10 mouse cellular contexts compared by ENCODE assay signal in the genomic region with DNA sequence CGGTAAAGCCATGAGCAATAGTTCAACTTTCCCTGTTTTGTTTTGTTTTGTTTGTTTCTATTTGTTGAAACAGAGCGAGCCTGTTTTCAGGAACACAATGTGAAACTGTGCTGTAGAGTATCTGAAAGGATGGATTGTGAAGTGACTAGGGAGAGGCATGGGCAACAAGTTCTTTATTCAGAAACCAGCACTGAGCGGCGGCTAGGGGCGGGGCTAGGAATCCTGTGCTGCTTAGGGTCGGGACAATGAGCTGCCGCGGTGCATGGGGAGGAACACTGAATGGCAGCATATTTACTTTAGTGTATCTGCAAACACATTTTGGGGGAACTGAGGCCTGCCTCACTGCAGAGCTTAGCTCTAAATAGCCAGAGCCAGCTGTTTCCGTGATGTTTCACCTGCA. TPM values are rescaled to one million over a fixed set of nuclear protein-coding genes. Genes with fewer than 3 reads are reported as not detected.
DNase-seq lines count a peak whose midpoint lies in the region; ATAC-seq and TF ChIP-seq lines count a peak whose summit lies in the region.
"Had no signal": no experiment of that assay in that cellular context is flagged by ENCODE, and none has a peak within 500 bp of the region (broad histone marks: within the 10 kb centered on the region; RNA-seq: fewer than 3 reads in every experiment).

No protein-coding gene starts in this region.

- intact Hi-C loops in left cerebral cortex, postnatal 10 days (cut with DNase I), result no loop called here

- no peak overlapping the region for H3K4me3 ChIP-seq in lung, embryonic 14.5 days (ENCODE audit: low read depth, low read length)
- peak overlapping the region; percentile 15; the same call in 1 of the 2 replicates for H3K4me3 ChIP-seq in embryonic facial prominence, embryonic 14.5 days (ENCODE audit: low read depth, low read length)
- no peak overlapping the region for H3K4me3 ChIP-seq in limb, embryonic 13.5 days
- no peak overlapping the region for H3K4me3 ChIP-seq in stomach, embryonic 15.5 days (replicated peaks)

- no peaks in the 10 kb centered on the region for H3K4me1 ChIP-seq in lung, embryonic 14.5 days (ENCODE audit: insufficient read depth)
- no peaks in the 10 kb centered on the region for H3K4me1 ChIP-seq in embryonic facial prominence, embryonic 14.5 days (ENCODE audit: control insufficient read depth, insufficient read depth, low read length)
- H3K4me1 ChIP-seq in limb, embryonic 13.5 days, result no peaks in the 10 kb centered on the region
- no peaks in the 10 kb centered on the region for H3K4me1 ChIP-seq in stomach, embryonic 15.5 days

- WGBS in lung, embryonic 14.5 days, result 25% methylated on average over 9 of the region's 9 CpGs
- 18% methylated on average over 9 of the region's 9 CpGs for WGBS in embryonic facial prominence, embryonic 14.5 days
- WGBS in limb, embryonic 13.5 days, result 38% methylated on average over 9 of the region's 9 CpGs
- 27% methylated on average over 9 of the region's 9 CpGs for WGBS in stomach, embryonic 15.5 days

- no peak for ATAC-seq in lung, embryonic 14.5 days (ENCODE audit: insufficient read depth)
- peak; percentile 79 for ATAC-seq in embryonic facial prominence, embryonic 14.5 days (ENCODE audit: low read depth)
- ATAC-seq in limb, embryonic 13.5 days (ENCODE audit: low FRiP score, low read depth), result no peak
- ATAC-seq in stomach, embryonic 15.5 days (ENCODE audit: insufficient read depth, low FRiP score, low read depth), result peak; percentile 18; the same call in 1 of the 2 replicates
- ATAC-seq: Patski had no signal

- H3K9ac ChIP-seq in lung, embryonic 14.5 days, result no peak overlapping the region
- no peak overlapping the region for H3K9ac ChIP-seq in embryonic facial prominence, embryonic 14.5 days (ENCODE audit: low read depth, low read length)
- H3K9ac ChIP-seq in limb, embryonic 13.5 days, result no peak overlapping the region
- H3K9ac ChIP-seq in stomach, embryonic 15.5 days, result no peak overlapping the region

- H3K27ac ChIP-seq in lung, embryonic 14.5 days (ENCODE audit: low read depth), result no peak overlapping the region
- H3K27ac ChIP-seq in embryonic facial prominence, embryonic 14.5 days (replicated peaks; ENCODE audit: low read depth, low read length), result no peak overlapping the region
- no peak overlapping the region for H3K27ac ChIP-seq in limb, embryonic 13.5 days
- no peak overlapping the region for H3K27ac ChIP-seq in stomach, embryonic 15.5 days

- peak; percentile 13 for DNase-seq in lung, embryonic 14.5 days
- DNase-seq in lung, postnatal 36 days, result no peak
- DNase-seq in embryonic facial prominence, embryonic 14.5 days (ENCODE audit: low spot score), result peak; percentile 42
- DNase-seq in left cerebral cortex, postnatal 10 days (ENCODE audit: extremely low spot score in 1 of 2, low spot score in 2 of 2), result no peak
- DNase-seq in right cerebral cortex, postnatal 36 days (ENCODE audit: low spot score in 2 of 2), result no peak
- DNase-seq in ovary, adult 18-20 months (ENCODE audit: low spot score), result no peak
- DNase-seq: left cerebral cortex, postnatal 4 days had no signal

- TF ChIP-seq CTCF in lung, embryonic 14.5 days (IDR thresholded peaks at IDR 0.05; ENCODE audit: low read depth), result no peak

- no peak overlapping the region for H3K4me2 ChIP-seq in lung, embryonic 14.5 days
- H3K4me2 ChIP-seq in embryonic facial prominence, embryonic 14.5 days (ENCODE audit: low read depth, low read length), result peak overlapping the region; percentile 38
- peak overlapping the region; percentile 14 for H3K4me2 ChIP-seq in limb, embryonic 13.5 days (replicated peaks)
- no peak overlapping the region; the same call in 1 of the 2 replicates for H3K4me2 ChIP-seq in stomach, embryonic 15.5 days

- H3K9me3 ChIP-seq in lung, embryonic 14.5 days (ENCODE audit: low read depth, low read length), result no peaks in the 10 kb centered on the region
- H3K9me3 ChIP-seq in embryonic facial prominence, embryonic 14.5 days (ENCODE audit: control insufficient read depth, low read length), result no peaks in the 10 kb centered on the region
- no peaks in the 10 kb centered on the region for H3K9me3 ChIP-seq in limb, embryonic 13.5 days
- H3K9me3 ChIP-seq in stomach, embryonic 15.5 days, result no peaks in the 10 kb centered on the region

- no peaks in the 10 kb centered on the region for H3K27me3 ChIP-seq in lung, embryonic 14.5 days (ENCODE audit: insufficient read depth, low read length)
- H3K27me3 ChIP-seq in embryonic facial prominence, embryonic 14.5 days (replicated peaks; ENCODE audit: control insufficient read depth, insufficient read depth, low read length), result no peaks in the 10 kb centered on the region
- H3K27me3 ChIP-seq in limb, embryonic 13.5 days, result no peaks in the 10 kb centered on the region
- H3K27me3 ChIP-seq in stomach, embryonic 15.5 days (replicated peaks), result no peaks in the 10 kb centered on the region

- no peaks in the 10 kb centered on the region for H3K36me3 ChIP-seq in lung, embryonic 14.5 days (ENCODE audit: insufficient read depth)
- no peaks in the 10 kb centered on the region for H3K36me3 ChIP-seq in embryonic facial prominence, embryonic 14.5 days (ENCODE audit: control insufficient read depth, insufficient read depth, low read length)
- H3K36me3 ChIP-seq in limb, embryonic 13.5 days, result no peaks in the 10 kb centered on the region
- H3K36me3 ChIP-seq in stomach, embryonic 15.5 days, result no peaks in the 10 kb centered on the region

RNA-seq across cellular contexts. Expression of a gene that starts 53.0 kb away (rescaled TPM):
- 0.16 and 0.42 TPM in 2 replicates for polyA plus RNA-seq in lung, embryonic 14.5 days (2014; fragmentation: Nextera tagmentation; extraction: Ambion mirVana)
- 1.3 and 1.6 TPM in 2 replicates for polyA plus RNA-seq in embryonic facial prominence, embryonic 14.5 days (2014; fragmentation: Nextera tagmentation; extraction: Ambion mirVana)
- polyA plus RNA-seq in limb, embryonic 13.5 days (2015; fragmentation: Nextera tagmentation; extraction: Ambion mirVana), result 0.24 and 0.39 TPM in 2 replicates
- 0.57 and 0.63 TPM in 2 replicates for polyA plus RNA-seq in stomach, embryonic 15.5 days (2015; fragmentation: Nextera tagmentation; extraction: Ambion mirVana)
- 100 to 1,000 TPM; 131 to 134 TPM for total RNA-seq in left cerebral cortex, postnatal 10 days (2021)
- polyA plus RNA-seq: Patski had no signal

Comparison
In these comparisons a context has a peak if more than half of its experiments do, and no peak if none do; other contexts are left out.
1. DNase-seq: peak in lung, embryonic 14.5 days (single experiment) and embryonic facial prominence, embryonic 14.5 days (single experiment); none in lung, postnatal 36 days (single experiment), left cerebral cortex, postnatal 10 days (0 of 2), right cerebral cortex, postnatal 36 days (0 of 2) and ovary, adult 18-20 months (single experiment).
2. ATAC-seq: peak in embryonic facial prominence, embryonic 14.5 days (single experiment) and stomach, embryonic 15.5 days (single experiment); none in lung, embryonic 14.5 days (single experiment) and limb, embryonic 13.5 days (single experiment).
3. H3K4me2 ChIP-seq: peak in embryonic facial prominence, embryonic 14.5 days (single experiment) and limb, embryonic 13.5 days (single experiment); none in lung, embryonic 14.5 days (single experiment) and stomach, embryonic 15.5 days (single experiment).